Mouse (Mus musculus) embryonic facial prominence, embryonic 14.5 days (tissue): ENCODE measurements around the gene Itih2. TPM values are rescaled to one million over a fixed set of nuclear protein-coding genes. Genes with fewer than 3 reads are reported as not detected.
A peak's percentile ranks its signal among the peaks of the same experiment; 100 is the strongest.

Source experiments
- ATAC-seq: fragments of 200-750 bp; cut with Nextera tagmentation; 2 replicates; pipeline ENCODE4 v1.8.0; 2017; ENCODE audit warnings: low read depth, moderate number of reproducible peaks, moderate TSS enrichment
- DNase-seq: peaks from one replicate; pipeline ENCODE4 v3.0.0-alpha.2; 2015; ENCODE audit warnings: low spot score
- H3K27ac ChIP-seq: fragments of 300-500 bp; sonication (generic); replicated peaks from 2 replicates; pipeline ENCODE4 v1.5.1; 2014; ENCODE audit warnings: low read depth, mild to moderate bottlenecking, low read length, moderate library complexity
- H3K27me3 ChIP-seq: fragments of 300-500 bp; sonication (generic); replicated peaks from 2 replicates; pipeline ENCODE4 v1.6.1; 2014; ENCODE audit warnings: low read length; ENCODE audit not compliant: control insufficient read depth, insufficient read depth
- H3K36me3 ChIP-seq: fragments of 300-500 bp; sonication (generic); 2 replicates; pipeline ENCODE4 v1.6.1; 2014; ENCODE audit warnings: low read length, mixed read lengths; ENCODE audit not compliant: control insufficient read depth, insufficient read depth
- H3K4me1 ChIP-seq: fragments of 300-500 bp; sonication (generic); 2 replicates; pipeline ENCODE4 v1.6.1; 2014; ENCODE audit warnings: antibody characterized with exemption, low read length; ENCODE audit not compliant: control insufficient read depth, insufficient read depth
- H3K4me2 ChIP-seq: fragments of 300-500 bp; sonication (generic); 2 replicates; pipeline ENCODE4 v1.6.1; 2014; ENCODE audit warnings: low read depth, mild to moderate bottlenecking, low read length, moderate library complexity, mixed read lengths
- H3K4me3 ChIP-seq: fragments of 300-500 bp; sonication (generic); 2 replicates; pipeline ENCODE4 v1.5.1; 2014; ENCODE audit warnings: low read depth, mild to moderate bottlenecking, low read length
- H3K9ac ChIP-seq: fragments of 300-500 bp; sonication (generic); 2 replicates; pipeline ENCODE4 v1.6.1; 2014; ENCODE audit warnings: low read depth, mild to moderate bottlenecking, low read length, moderate library complexity, mixed read lengths
- H3K9me3 ChIP-seq: fragments of 300-500 bp; sonication (generic); 2 replicates; pipeline ENCODE4 v1.6.1; 2016; ENCODE audit warnings: low read length; ENCODE audit not compliant: control insufficient read depth
- WGBS: fragments of 180-500 bp; shearing (Covaris S2); extraction: QIAGEN DNeasy Blood & Tissue Kit; methylation state at CpG from one replicate; pipeline ENCODE4 v1.1.7; 2014; 5-methylcytosine and 5-hydroxymethylcytosine counted together
- polyA plus RNA-seq: library from polyadenylated mRNA; unstranded; fragments of >200 nt; fragmentation: Nextera tagmentation; extraction: Ambion mirVana; gene quantifications from 2 replicates; pipeline ENCODE4 v1.2.1, GENCODE M21; 2014

Itih2 gene
- polyA plus RNA-seq, 1 experiment from 2014 or later, result 3.6 TPM

GRCm38 (mm10) chr2:10152590-10152989, 21.4 kb upstream of the Itih2 start:
- Histone ChIP-seq H3K36me3 (no peaks in the 10 kb centered on the region), H3K4me1 (peaks cover 8% of the 10 kb centered on the region), H3K4me3 (no peak overlapping the region), H3K9me3 (no peaks in the 10 kb centered on the region), H3K9ac (no peak overlapping the region), H3K27me3 (no peaks in the 10 kb centered on the region), H3K27ac (no peak overlapping the region), H3K4me2 (no peak overlapping the region)
- ATAC-seq (no peak), DNase-seq (no peak)
- 70% methylated on average over 5 of the region's 5 CpGs for WGBS

GRCm38 (mm10) chr2:10147176-10147575, 16.0 kb upstream of the Itih2 start:
- Histone ChIP-seq H3K4me1 (no peaks in the 10 kb centered on the region), H3K36me3 (no peaks in the 10 kb centered on the region), H3K4me2 (no peak overlapping the region), H3K4me3 (no peak overlapping the region), H3K9ac (no peak overlapping the region), H3K27me3 (no peaks in the 10 kb centered on the region), H3K9me3 (no peaks in the 10 kb centered on the region), H3K27ac (no peak overlapping the region)
- WGBS, result 57% methylated on average over 8 of the region's 8 CpGs
- ATAC-seq, result 0 out of 2 replicates have a peak, but pooled peaks have one; percentile 26
- no peak for DNase-seq

GRCm38 (mm10) chr2:10145514-10145913, 14.3 kb upstream of the Itih2 start:
- DNase-seq, result no peak
- H3K4me2 ChIP-seq, result no peak overlapping the region

GRCm38 (mm10) chr2:10142472-10143454, 11.6 kb upstream of the Itih2 start:
- Histone ChIP-seq H3K4me3 (no peak overlapping the region), H3K9ac (no peak overlapping the region), H3K4me2 (no peak overlapping the region), H3K27me3 (0 out of 2 replicates have a peak, but pooled peaks cover 3% of the 10 kb centered on the region), H3K36me3 (no peaks in the 10 kb centered on the region), H3K27ac (no peak overlapping the region), H3K9me3 (no peaks in the 10 kb centered on the region), H3K4me1 (no peaks in the 10 kb centered on the region)
- DNase-seq (peak; percentile 88), ATAC-seq (peak; percentile 83)
- WGBS, result 39% methylated on average over 8 of the region's 8 CpGs

More at GRCm38 (mm10) chr2:10145514-10145913, 14.3 kb upstream of the Itih2 start:
- H3K9ac ChIP-seq, result no peak overlapping the region
- no peaks in the 10 kb centered on the region for H3K4me1 ChIP-seq
- H3K9me3 ChIP-seq, result no peaks in the 10 kb centered on the region
- H3K4me3 ChIP-seq, result no peak overlapping the region
- ATAC-seq, result no peak
- H3K27ac ChIP-seq, result no peak overlapping the region
- 43% methylated on average over 6 of the region's 6 CpGs for WGBS
- no peaks in the 10 kb centered on the region for H3K36me3 ChIP-seq
- 0 out of 2 replicates have a peak, but pooled peaks cover 3% of the 10 kb centered on the region for H3K27me3 ChIP-seq

DNA sequence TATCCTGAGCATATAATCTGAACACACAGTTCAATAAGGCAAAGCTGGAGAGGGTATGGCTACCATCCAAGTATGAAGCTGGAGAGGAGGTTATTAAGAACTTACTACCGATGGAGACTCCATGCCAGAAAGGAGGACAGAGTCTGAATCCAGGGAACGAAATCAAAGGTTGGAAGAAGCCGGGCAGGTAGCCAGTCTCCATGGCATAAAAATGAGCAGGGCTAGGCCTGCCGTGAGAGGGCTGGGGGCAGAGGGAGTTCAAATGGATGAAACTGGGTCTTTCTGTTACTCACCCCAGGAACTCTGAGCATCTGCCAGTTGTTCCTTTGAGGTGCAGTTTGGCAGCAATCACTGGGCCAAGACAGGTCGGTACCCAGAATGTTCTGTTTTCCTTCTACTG, 9.3 kb upstream of the Itih2 start:
- ATAC-seq (no peak), DNase-seq (peak; percentile 5)
- H3K9me3 ChIP-seq, result no peaks in the 10 kb centered on the region
- WGBS, result 69% methylated on average over 5 of the region's 5 CpGs
- no peak overlapping the region for H3K4me3 ChIP-seq
- H3K36me3 ChIP-seq, result no peaks in the 10 kb centered on the region
- H3K9ac ChIP-seq, result no peak overlapping the region
- no peaks in the 10 kb centered on the region for H3K4me1 ChIP-seq
- H3K27me3 ChIP-seq, result 0 out of 2 replicates have a peak, but pooled peaks cover 3% of the 10 kb centered on the region
- no peak overlapping the region for H3K4me2 ChIP-seq
- no peak overlapping the region for H3K27ac ChIP-seq

GRCm38 (mm10) chr2:10137320-10137719, 6.1 kb upstream of the Itih2 start:
- H3K27ac ChIP-seq, result no peak overlapping the region
- no peak overlapping the region for H3K4me3 ChIP-seq
- DNase-seq, result no peak
- no peak overlapping the region for H3K9ac ChIP-seq
- 0 out of 2 replicates have a peak, but pooled peaks cover 3% of the 10 kb centered on the region for H3K27me3 ChIP-seq
- no peaks in the 10 kb centered on the region for H3K9me3 ChIP-seq
- H3K36me3 ChIP-seq, result no peaks in the 10 kb centered on the region
- WGBS, result 75% methylated on average over 2 of the region's 2 CpGs
- H3K4me2 ChIP-seq, result no peak overlapping the region
- no peaks in the 10 kb centered on the region for H3K4me1 ChIP-seq
- no peak for ATAC-seq

DNA sequence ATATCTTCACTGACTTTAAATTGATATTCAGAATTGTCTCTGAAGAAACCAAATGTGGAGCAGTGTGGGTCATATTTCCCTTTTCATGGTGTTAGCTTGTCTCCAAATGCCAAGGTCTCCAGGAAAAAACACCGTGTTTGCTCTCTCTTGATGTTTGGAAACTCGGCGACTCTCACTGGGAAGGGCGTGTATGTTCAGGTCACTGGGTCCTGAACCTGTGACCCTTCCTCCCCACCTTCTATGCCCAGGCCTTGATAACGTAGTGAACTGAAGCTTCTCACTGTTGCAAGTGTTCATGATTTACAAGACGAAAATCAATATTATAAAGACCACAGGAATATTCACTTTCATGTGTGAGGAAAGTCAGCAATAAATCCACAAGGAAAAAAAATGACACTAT, 2.7 kb upstream of the Itih2 start:
- WGBS, result 61% methylated on average over 6 of the region's 6 CpGs
- no peak overlapping the region for H3K4me2 ChIP-seq

GRCm38 (mm10) chr2:10132128-10132527, 932 bp upstream of the Itih2 start:
- Histone ChIP-seq H3K27ac (no peak overlapping the region), H3K4me1 (peaks cover 4% of the 10 kb centered on the region; the same call in 1 of the 2 replicates), H3K4me3 (no peak overlapping the region), H3K4me2 (no peak overlapping the region), H3K27me3 (no peaks in the 10 kb centered on the region), H3K36me3 (no peaks in the 10 kb centered on the region), H3K9ac (no peak overlapping the region), H3K9me3 (no peaks in the 10 kb centered on the region)
- ATAC-seq, result no peak
- DNase-seq, result no peak
- WGBS, result 87% methylated on average over 1 of the region's 1 CpGs

More for the DNA sequence above, 2.7 kb upstream of the Itih2 start:
- H3K4me1 ChIP-seq, result peaks cover 4% of the 10 kb centered on the region; the same call in 1 of the 2 replicates
- ATAC-seq (no peak), DNase-seq (no peak)
- no peaks in the 10 kb centered on the region for H3K27me3 ChIP-seq
- H3K36me3 ChIP-seq, result no peaks in the 10 kb centered on the region
- H3K27ac ChIP-seq, result no peak overlapping the region
- H3K4me3 ChIP-seq, result no peak overlapping the region
- no peak overlapping the region for H3K9ac ChIP-seq
- H3K9me3 ChIP-seq, result no peaks in the 10 kb centered on the region
